Mouse (Mus musculus): Measurements from ENCODE around the gene Coro1c.

DNA sequence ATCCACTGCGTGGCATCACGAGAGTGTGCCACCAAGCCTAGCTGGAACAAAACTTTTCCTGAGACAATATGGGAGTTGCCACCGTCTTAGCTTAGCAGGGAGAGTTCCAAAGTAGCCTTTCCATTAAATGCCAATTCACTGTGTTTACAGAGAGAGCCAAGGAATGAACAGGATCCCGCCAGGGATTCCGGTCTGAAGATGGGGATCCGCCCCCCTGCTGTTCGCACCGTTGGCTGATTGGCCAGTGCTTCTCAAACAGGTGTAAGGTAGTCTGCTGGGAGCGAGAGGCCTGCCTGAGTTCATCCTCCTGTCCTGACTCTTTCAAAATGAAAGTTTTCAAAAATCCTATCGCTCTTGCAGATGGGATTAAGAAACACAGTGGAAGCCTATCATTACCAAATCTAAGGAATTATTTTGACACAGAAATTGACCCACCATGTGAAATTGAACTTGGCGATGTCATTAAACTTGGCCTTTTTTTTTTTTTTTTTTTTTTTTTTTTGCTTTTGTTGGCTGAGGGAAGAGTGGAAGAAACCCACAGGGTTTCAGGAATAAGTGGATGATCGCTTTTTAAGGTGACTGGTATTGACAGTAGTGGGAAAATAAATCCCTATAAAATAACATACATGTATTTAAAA, 30.8 kb upstream of the Coro1c start:
- TF ChIP-seq POLR2A (IDR thresholded peaks at IDR 0.05; ENCODE audit: extremely low read depth, insufficient read depth, low read length), result no peak
- TF ChIP-seq CTCF (IDR thresholded peaks at IDR 0.05; ENCODE audit: extremely low read depth, insufficient read depth, low read length), result no peak
